Mouse (Mus musculus) heart, embryonic 12.5 days (tissue): Measurements from ENCODE around the gene Hormad2. TPM values are rescaled to one million over a fixed set of nuclear protein-coding genes. Genes with fewer than 3 reads are reported as not detected.

Experiments
- ATAC-seq: fragments of 200-750 bp; cut with Nextera tagmentation; 2 replicates; pipeline ENCODE4 v1.8.0; 2017; ENCODE audit warnings: moderate TSS enrichment, moderate library complexity; ENCODE audit not compliant: insufficient number of reproducible peaks, low FRiP score
- H3K27ac ChIP-seq: fragments of 300-500 bp; sonication (generic); 2 replicates; pipeline ENCODE4 v1.5.1; 2016; ENCODE audit warnings: mild to moderate bottlenecking, moderate library complexity; ENCODE audit not compliant: poor library complexity, severe bottlenecking
- H3K27me3 ChIP-seq: fragments of 300-500 bp; sonication (generic); replicated peaks from 2 replicates; pipeline ENCODE4 v1.6.1; 2016; ENCODE audit warnings: mild to moderate bottlenecking, moderate library complexity
- H3K36me3 ChIP-seq: fragments of 300-500 bp; sonication (generic); 2 replicates; pipeline ENCODE4 v1.6.1; 2016; ENCODE audit warnings: mild to moderate bottlenecking, moderate library complexity
- H3K4me1 ChIP-seq: fragments of 300-500 bp; sonication (generic); replicated peaks from 2 replicates; pipeline ENCODE4 v1.6.1; 2016; ENCODE audit warnings: mild to moderate bottlenecking
- H3K4me2 ChIP-seq: fragments of 300-500 bp; sonication (generic); 2 replicates; pipeline ENCODE4 v1.6.1; 2016; ENCODE audit warnings: mild to moderate bottlenecking, moderate library complexity
- H3K4me3 ChIP-seq: fragments of 300-500 bp; sonication (generic); 2 replicates; pipeline ENCODE4 v1.5.1; 2016; ENCODE audit warnings: mild to moderate bottlenecking
- H3K9ac ChIP-seq: fragments of 300-500 bp; sonication (generic); 2 replicates; pipeline ENCODE4 v1.6.1; 2016; ENCODE audit warnings: mild to moderate bottlenecking, moderate library complexity
- H3K9me3 ChIP-seq: fragments of 300-500 bp; sonication (generic); replicated peaks from 2 replicates; pipeline ENCODE4 v1.6.1; 2016; ENCODE audit warnings: mild to moderate bottlenecking, moderate library complexity
- WGBS: fragments of 180-500 bp; shearing (Covaris S2); methylation state at CpG from one replicate; pipeline ENCODE4 v1.1.7; 2016; 5-methylcytosine and 5-hydroxymethylcytosine counted together
- polyA plus RNA-seq: library from polyadenylated mRNA; unstranded; fragments of >200 nt; fragmentation: Nextera tagmentation; extraction: Ambion mirVana; gene quantifications from 2 replicates; pipeline ENCODE4 v1.2.1, GENCODE M21; 2016

Gene Hormad2
- polyA plus RNA-seq, 1 experiment from 2014 or later, result 0.38 TPM

DNA sequence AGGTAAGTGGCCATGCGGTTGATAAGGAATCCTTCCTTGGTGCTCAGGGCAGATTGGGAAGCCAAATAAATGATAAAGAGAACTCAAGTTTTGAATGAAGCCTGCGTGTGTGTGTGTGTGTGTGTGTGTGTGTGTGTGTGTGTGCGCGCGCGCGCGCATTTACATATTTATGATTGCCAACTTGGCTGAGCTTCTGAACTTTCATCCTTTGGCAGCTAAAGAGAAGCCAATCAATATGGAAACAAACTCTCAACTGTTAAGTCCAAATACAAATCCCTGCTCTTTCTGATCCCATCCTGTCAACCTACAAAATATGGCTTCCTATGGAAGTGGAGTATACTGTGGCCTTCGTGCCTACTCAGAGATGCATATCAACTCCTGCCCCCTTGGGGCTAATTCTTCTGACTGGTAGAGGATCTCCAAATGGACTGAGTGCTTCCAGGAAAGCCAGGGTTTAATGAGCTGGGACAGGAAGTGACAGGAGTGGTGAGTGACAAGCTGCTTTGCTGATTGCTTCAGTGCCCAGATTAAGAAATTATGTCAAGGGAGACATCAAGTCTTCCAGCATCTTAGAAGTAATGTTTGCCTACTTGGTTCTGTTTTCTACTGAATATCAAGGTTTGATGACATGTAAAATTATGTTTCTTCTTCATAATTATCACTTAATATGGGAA, 5.4 kb upstream of the Hormad2 start:
- no peaks in the 10 kb centered on the region for H3K27me3 ChIP-seq
- 88% methylated on average over 9 of the region's 9 CpGs for WGBS
- no peaks in the 10 kb centered on the region for H3K36me3 ChIP-seq
- H3K4me3 ChIP-seq, result no peak overlapping the region
- no peak for ATAC-seq
- no peak overlapping the region for H3K4me2 ChIP-seq
- H3K4me1 ChIP-seq, result no peaks in the 10 kb centered on the region
- no peaks in the 10 kb centered on the region for H3K9me3 ChIP-seq
- H3K27ac ChIP-seq, result no peak overlapping the region
- no peak overlapping the region for H3K9ac ChIP-seq

DNA sequence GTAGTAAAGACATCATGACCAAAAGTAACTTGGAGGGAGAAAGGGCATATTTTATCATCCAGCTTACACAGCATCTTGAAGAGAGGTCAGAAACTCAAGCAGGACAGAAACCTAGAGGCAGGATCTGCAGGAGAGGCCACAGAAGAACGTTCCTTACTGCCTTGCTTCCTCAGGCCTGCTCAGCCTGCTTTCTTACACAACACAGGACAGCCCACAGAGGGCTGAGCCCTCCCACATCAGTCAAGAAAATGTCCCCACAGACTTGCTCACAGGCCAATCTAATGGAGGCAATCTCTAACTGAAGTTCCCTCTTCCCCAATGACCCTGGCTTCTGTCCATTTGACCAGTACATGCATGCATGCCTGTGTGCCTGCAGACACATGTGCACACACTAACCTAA, 1.4 kb upstream of the Hormad2 start:
- 27% methylated on average over 1 of the region's 1 CpGs for WGBS
- Histone ChIP-seq H3K9ac (no peak overlapping the region), H3K4me3 (no peak overlapping the region), H3K36me3 (no peaks in the 10 kb centered on the region), H3K9me3 (no peaks in the 10 kb centered on the region), H3K4me1 (0 out of 2 replicates have a peak, but pooled peaks cover 4% of the 10 kb centered on the region), H3K4me2 (no peak overlapping the region), H3K27ac (no peak overlapping the region), H3K27me3 (no peaks in the 10 kb centered on the region)
- ATAC-seq, result no peak

DNA sequence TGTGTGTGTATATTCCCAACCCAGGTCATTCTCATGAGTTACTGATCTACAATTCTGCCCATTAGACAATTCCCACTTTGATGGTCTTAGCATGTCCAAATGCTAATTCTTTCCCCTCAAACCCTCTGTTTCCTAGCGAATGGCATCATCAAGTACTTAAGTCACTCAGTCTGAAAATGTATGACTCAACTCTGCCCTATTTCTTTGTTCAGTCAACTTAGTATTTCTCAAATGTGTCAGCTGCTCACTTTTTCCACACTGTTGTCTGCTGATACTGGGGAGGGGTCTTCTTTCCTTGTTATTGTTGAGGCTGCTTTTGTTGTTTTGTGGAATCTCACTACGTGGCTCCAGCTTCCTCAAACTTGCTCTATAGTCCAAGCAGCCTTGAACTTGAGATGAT, 2.7 kb downstream of the Hormad2 start:
- no peak for ATAC-seq
- Histone ChIP-seq H3K4me2 (no peak overlapping the region), H3K27me3 (no peaks in the 10 kb centered on the region), H3K4me3 (no peak overlapping the region), H3K4me1 (0 out of 2 replicates have a peak, but pooled peaks cover 4% of the 10 kb centered on the region), H3K36me3 (no peaks in the 10 kb centered on the region), H3K9me3 (no peaks in the 10 kb centered on the region), H3K27ac (no peak overlapping the region), H3K9ac (no peak overlapping the region)
- 58% methylated on average over 2 of the region's 2 CpGs for WGBS

DNA sequence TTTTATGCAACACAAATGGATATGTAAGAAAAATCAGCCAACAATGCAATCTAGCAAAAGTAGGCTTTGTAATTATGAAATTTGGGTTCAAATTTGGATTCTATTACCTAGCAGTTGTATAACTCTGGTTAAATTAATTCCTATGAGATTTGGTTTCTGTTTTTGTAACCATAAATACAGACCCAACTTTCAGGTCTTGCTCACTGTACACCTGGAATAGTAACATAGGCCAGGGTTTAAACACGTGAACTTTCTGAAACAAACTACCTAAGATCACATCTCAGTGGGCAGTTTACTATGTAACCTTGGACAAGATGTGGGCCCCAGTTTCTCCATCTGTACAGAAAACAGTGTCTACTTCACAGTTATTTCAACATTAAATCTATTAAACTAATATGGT, 3.6 kb downstream of the Hormad2 start:
- H3K4me1 ChIP-seq, result 0 out of 2 replicates have a peak, but pooled peaks cover 4% of the 10 kb centered on the region
- no peaks in the 10 kb centered on the region for H3K36me3 ChIP-seq
- 86% methylated on average over 1 of the region's 1 CpGs for WGBS
- H3K4me2 ChIP-seq, result no peak overlapping the region
- ATAC-seq, result no peak
- no peaks in the 10 kb centered on the region for H3K27me3 ChIP-seq
- no peak overlapping the region for H3K9ac ChIP-seq
- no peaks in the 10 kb centered on the region for H3K9me3 ChIP-seq
- no peak overlapping the region for H3K4me3 ChIP-seq
- no peak overlapping the region for H3K27ac ChIP-seq

DNA sequence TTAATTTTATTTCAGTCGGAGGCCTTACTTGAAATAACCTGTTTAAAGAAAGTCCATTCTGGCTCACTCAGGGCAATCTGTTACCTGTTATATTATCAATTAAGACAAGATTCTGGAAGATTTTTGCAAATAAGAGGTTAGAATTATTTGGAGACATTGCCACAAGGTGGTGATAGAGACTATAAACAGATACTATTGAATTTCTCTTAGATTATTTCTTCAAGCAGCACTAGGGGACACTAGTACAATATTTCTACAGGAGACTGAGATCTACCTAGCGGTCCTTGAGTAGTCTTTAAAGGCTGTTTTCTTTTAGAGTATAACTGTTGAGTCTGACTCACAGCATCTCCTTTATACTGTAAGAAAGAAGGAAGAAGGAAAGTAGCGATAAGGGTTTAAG, 4.3 kb downstream of the Hormad2 start:
- H3K27me3 ChIP-seq, result no peaks in the 10 kb centered on the region
- 77% methylated on average over 3 of the region's 3 CpGs for WGBS
- H3K4me2 ChIP-seq, result no peak overlapping the region
- no peak overlapping the region for H3K27ac ChIP-seq
- H3K4me1 ChIP-seq, result 0 out of 2 replicates have a peak, but pooled peaks cover 4% of the 10 kb centered on the region
- no peak overlapping the region for H3K4me3 ChIP-seq
- H3K9me3 ChIP-seq, result no peaks in the 10 kb centered on the region
- H3K36me3 ChIP-seq, result no peaks in the 10 kb centered on the region
- H3K9ac ChIP-seq, result no peak overlapping the region
- ATAC-seq, result no peak

DNA sequence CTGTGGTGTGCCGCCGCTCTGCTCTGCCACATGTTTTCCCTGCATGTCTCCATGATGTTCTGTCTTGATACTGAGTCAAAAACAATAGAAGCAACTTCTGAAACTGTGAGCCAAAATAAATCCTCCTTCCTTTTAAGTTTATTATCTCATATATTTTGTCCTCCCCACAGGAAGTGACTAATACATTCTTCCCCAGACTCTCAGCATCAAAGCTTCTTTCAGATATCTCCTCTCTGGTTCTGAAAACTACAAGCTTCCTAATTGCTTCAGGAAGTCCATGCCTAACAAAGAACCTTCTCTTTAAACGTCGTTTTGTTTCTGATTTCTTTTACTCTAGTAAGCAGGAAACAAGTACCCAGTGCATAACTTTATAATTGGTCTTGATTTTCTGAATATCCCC, 6.4 kb downstream of the Hormad2 start:
- no peak for ATAC-seq
- H3K36me3 ChIP-seq, result no peaks in the 10 kb centered on the region
- 58% methylated on average over 4 of the region's 4 CpGs for WGBS
- H3K4me2 ChIP-seq, result no peak overlapping the region
- H3K27ac ChIP-seq, result no peak overlapping the region
- H3K9ac ChIP-seq, result no peak overlapping the region
- H3K4me3 ChIP-seq, result no peak overlapping the region
- H3K9me3 ChIP-seq, result no peaks in the 10 kb centered on the region
- no peaks in the 10 kb centered on the region for H3K27me3 ChIP-seq
- no peaks in the 10 kb centered on the region for H3K4me1 ChIP-seq

DNA sequence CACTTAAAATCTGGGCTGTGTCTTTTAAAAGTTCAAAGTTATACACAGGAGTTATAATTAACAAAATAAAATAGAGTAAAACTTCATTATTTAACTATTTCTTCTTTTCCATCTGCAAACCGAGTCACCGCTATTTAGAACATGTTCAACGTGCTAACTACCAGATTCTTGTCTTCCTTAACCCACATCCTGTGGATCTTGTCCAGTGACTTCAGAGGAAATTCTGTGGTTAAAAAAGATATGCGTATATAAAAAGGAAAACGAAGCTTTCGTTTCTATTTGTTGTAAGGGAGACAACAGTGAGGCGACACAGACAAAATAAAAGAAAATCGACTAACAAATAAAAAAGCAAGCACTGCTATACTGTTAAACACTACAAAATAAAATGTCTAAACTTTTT, 17.1 kb downstream of the Hormad2 start:
- 79% methylated on average over 8 of the region's 8 CpGs for WGBS
- Histone ChIP-seq H3K27ac (no peak overlapping the region), H3K27me3 (0 out of 2 replicates have a peak, but pooled peaks cover 7% of the 10 kb centered on the region), H3K4me3 (no peak overlapping the region), H3K9ac (no peak overlapping the region), H3K36me3 (no peaks in the 10 kb centered on the region), H3K4me2 (no peak overlapping the region), H3K4me1 (no peaks in the 10 kb centered on the region), H3K9me3 (no peaks in the 10 kb centered on the region)
- ATAC-seq, result no peak

DNA sequence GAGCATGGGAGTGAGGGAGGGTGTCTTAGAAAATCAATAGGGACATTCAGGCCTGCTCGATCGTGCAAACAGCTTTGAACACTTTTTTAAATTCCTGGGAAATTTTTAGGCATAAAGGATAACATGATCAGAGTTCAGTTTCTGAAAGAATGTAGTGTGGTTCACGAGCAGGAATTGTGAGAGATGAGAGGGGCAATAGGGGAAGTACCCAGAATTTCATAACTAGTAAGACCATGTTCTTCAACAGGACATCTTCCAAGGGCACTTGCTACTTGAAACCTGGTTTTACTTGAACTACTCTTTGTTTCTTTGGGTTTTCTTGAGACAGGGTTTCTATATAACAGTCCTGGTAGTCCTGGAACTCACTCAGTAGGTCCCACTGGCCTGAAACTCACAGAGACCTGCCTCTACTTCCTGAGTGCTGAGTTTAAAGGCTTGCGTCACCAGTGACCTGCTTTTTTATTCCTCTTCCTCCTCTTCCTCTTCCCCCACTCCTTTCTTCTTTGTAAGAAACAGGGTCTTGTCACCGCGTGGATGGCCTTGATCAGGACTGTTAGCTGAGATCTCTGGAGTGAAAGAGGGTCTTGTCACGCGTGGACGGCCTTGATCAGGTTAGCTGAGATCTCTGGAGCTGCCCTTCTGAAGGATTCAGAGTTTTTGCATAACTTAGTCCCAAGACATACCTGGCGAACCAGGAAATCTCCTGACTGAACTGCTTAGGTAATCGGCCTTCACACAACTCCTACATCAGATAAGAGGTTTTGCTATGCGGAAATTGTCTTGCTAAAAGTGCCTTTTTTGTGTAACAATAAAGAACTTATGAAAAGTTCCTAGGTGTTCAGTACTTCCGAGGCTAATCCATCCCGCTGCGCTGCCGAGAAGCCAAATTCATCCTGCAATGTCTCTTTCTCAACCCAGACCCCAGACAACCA, 18.1 kb downstream of the Hormad2 start:
- Histone ChIP-seq H3K27ac (no peak overlapping the region), H3K36me3 (no peaks in the 10 kb centered on the region), H3K9ac (no peak overlapping the region), H3K4me3 (no peak overlapping the region), H3K4me2 (no peak overlapping the region), H3K9me3 (no peaks in the 10 kb centered on the region), H3K27me3 (0 out of 2 replicates have a peak, but pooled peaks cover 3% of the 10 kb centered on the region), H3K4me1 (no peaks in the 10 kb centered on the region)
- 81% methylated on average over 16 of the region's 16 CpGs for WGBS
- ATAC-seq, result no peak

DNA sequence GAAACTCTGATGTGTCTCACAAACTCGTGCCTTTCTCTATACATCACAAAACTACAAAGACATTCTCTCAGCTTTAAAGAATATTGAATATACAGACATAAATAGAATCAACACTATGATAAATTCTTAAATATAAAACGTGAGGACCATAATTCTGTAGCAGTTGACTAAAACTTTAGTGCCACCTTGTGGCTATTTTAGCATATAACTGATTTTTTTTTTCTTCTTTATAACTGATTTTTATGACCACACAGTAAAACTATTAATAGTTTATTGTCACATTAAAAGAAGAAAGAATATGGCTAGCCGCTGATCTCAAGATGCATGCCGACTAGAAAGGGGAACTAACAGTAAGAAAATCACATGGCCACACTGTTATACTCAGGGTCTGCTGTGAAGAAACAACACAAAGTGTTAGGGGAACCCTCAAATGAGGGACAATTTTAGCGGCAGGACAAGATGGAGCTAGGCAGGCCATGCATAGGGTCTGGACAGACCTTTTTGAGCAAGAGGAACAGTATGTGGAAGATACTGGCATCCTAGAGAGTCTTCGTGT, 18.9 kb downstream of the Hormad2 start:
- no peak overlapping the region for H3K9ac ChIP-seq
- no peaks in the 10 kb centered on the region for H3K9me3 ChIP-seq
- H3K4me2 ChIP-seq, result no peak overlapping the region
- WGBS, result 42% methylated on average over 6 of the region's 6 CpGs
- H3K36me3 ChIP-seq, result no peaks in the 10 kb centered on the region
- H3K27ac ChIP-seq, result no peak overlapping the region
- no peak for ATAC-seq
- no peaks in the 10 kb centered on the region for H3K4me1 ChIP-seq
- no peak overlapping the region for H3K4me3 ChIP-seq
- H3K27me3 ChIP-seq, result 0 out of 2 replicates have a peak, but pooled peaks cover 3% of the 10 kb centered on the region

DNA sequence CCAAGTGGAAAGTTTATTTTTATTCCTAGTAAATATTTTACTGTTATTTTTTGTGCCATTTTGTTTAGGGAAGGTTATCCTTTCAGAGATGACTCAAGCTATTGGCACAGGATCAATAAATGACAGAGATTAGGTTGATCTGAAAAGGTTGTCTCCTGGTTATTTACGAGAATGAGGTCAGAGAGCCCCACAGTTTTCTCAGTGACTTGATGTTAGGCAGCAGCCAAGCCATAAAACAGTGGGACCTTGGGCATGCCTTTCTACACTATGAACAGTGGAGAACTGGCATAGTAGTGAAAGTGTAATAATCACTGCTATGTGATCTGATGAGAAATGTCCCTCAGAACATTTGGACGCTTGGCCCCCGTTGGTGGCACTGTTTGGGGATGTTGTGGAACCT, 22.9 kb downstream of the Hormad2 start:
- H3K27me3 ChIP-seq, result no peaks in the 10 kb centered on the region
- no peak overlapping the region for H3K4me2 ChIP-seq
- H3K4me1 ChIP-seq, result no peaks in the 10 kb centered on the region
- WGBS, result 71% methylated on average over 3 of the region's 3 CpGs
- H3K27ac ChIP-seq, result no peak overlapping the region
- no peaks in the 10 kb centered on the region; the same call in 1 of the 2 replicates for H3K9me3 ChIP-seq
- ATAC-seq, result no peak
- H3K4me3 ChIP-seq, result no peak overlapping the region
- H3K36me3 ChIP-seq, result no peaks in the 10 kb centered on the region
- H3K9ac ChIP-seq, result no peak overlapping the region

DNA sequence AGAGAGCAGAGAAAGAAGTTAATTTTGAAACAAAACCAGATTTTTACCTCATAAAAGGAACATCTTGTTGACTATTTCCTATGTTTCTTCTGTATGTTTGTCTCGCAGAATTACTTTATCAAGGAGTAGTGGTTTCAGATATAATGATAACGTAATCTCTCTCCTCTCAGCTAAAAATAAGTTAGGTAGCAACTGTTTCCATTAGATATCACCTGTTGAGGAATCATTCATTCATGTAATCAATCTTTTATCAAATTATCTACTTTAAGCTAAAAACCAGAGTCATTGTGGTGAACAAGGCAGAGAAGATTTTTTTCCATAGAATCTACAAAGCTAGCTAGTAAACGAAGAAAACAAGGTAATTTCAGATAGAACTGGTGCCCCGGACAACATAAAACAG, 28.6 kb downstream of the Hormad2 start:
- Histone ChIP-seq H3K27me3 (no peaks in the 10 kb centered on the region), H3K9me3 (no peaks in the 10 kb centered on the region; the same call in 1 of the 2 replicates), H3K27ac (no peak overlapping the region), H3K4me1 (no peaks in the 10 kb centered on the region), H3K4me3 (no peak overlapping the region), H3K36me3 (no peaks in the 10 kb centered on the region), H3K4me2 (no peak overlapping the region), H3K9ac (no peak overlapping the region)
- 77% methylated on average over 4 of the region's 4 CpGs for WGBS
- no peak for ATAC-seq
